Mouse (Mus musculus) macrophage (primary cell): ENCODE results near the gene Nacc1. TPM values are rescaled to one million over a fixed set of nuclear protein-coding genes. Genes with fewer than 3 reads are reported as not detected.
A peak's percentile ranks its signal among the peaks of the same experiment; 100 is the strongest.

Source experiments
- H3K27ac ChIP-seq: fragments of 350-480 bp; formaldehyde crosslinking; 2 replicates; pipeline ENCODE4 v1.9.0; 2021
- H3K36me3 ChIP-seq: fragments of 350-480 bp; formaldehyde crosslinking; 2 replicates; pipeline ENCODE4 v1.9.0; 2021; ENCODE audit errors: inconsistent target
- H3K4me3 ChIP-seq: fragments of 350-480 bp; formaldehyde crosslinking; 2 replicates; pipeline ENCODE4 v1.9.0; 2021; ENCODE audit errors: inconsistent target
- H3K79me2 ChIP-seq: fragments of 350-480 bp; formaldehyde crosslinking; 2 replicates; pipeline ENCODE4 v1.9.0; 2021; ENCODE audit errors: inconsistent target
- WGBS: methylation state at CpG from one replicate; pipeline ENCODE4 v1.1.7; 2026; ENCODE audit warnings: inconsistent platforms; ENCODE audit not compliant: missing documents; 5-methylcytosine and 5-hydroxymethylcytosine counted together
- polyA plus RNA-seq: library from polyadenylated mRNA; stranded (reverse); fragments of 250-400 nt; gene quantifications from 3 replicates; pipeline ENCODE4 v1.2.4, GENCODE M21; 2018; ENCODE audit warnings: inconsistent platforms

The Nacc1 gene
- polyA plus RNA-seq, 1 experiment from 2014 or later, result 49.6 TPM

GRCm38 (mm10) chr8:84723571-84723900 is 35.9 kb upstream of the Nacc1 start:
- Histone ChIP-seq H3K27ac (peak overlapping the region; percentile 25), H3K79me2 (no peaks in the 10 kb centered on the region), H3K4me3 (no peak overlapping the region), H3K36me3 (no peaks in the 10 kb centered on the region)
- 27% methylated on average over 7 of the region's 7 CpGs for WGBS

DNA sequence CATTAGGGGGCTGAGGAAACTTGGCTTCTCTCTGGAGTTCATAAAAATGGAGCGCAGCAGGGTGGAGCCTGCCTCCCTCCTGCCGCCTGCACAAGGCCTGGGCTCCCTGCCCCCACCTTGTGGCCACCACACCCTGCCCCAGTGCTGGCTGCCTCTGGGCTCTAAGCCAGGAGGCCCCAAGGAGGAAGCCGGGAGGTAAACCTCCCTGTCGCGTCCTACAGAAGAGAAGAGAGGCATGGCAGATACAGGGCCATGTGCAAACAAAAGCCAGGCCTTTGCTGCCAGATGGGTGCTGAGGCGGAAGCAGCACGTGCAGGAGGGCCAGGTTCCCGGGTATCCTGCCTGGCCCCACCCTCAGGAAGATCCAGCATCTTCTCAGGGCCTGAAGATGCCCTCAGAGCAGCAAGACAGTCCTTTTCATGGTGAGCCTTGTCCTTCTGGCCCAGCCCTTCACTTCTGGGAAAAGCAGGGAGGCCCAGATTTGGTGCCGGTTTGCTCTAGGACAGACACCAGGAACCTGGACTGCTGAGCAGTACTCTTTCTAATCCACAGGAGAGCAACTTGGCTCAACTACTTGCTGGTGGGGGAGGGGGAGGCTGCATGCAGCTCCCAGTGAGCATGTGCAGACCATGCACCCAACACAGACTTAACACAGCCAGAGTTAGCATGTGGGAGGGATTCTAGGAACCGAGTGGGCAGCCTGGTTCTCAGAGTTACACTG is 35.3 kb upstream of the Nacc1 start, which contains the start of gene G430095P16Rik:
Gene G430095P16Rik (plus strand): TSS at position 158 of the 721 bp plus-strand sequence.
- Histone ChIP-seq H3K79me2 (no peaks in the 10 kb centered on the region), H3K36me3 (no peaks in the 10 kb centered on the region), H3K27ac (peak within 1 kb of the TSS; percentile 25), H3K4me3 (no peak within 1 kb of the TSS; the same call in 1 of the 2 replicates)
- 23% methylated on average over 9 of the region's 10 CpGs for WGBS

DNA sequence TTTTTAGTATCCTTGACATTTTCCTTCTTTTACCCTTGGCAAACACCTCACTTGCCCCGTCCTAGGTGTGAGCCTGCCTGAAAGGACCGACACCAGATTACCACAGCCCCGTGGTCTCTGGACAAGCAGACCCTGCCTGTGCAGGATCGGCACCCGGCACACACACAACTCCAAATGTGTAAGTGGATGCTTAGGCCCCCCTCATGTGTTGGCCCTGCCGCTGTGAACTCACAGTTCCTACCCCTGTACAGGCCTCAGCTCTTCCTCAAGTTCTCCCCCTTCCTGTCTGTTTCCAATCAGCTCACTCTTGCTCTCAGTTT is 34.8 kb upstream of the Nacc1 start:
- Histone ChIP-seq H3K4me3 (no peak overlapping the region), H3K79me2 (no peaks in the 10 kb centered on the region), H3K36me3 (no peaks in the 10 kb centered on the region), H3K27ac (0 out of 2 replicates have a peak overlapping the region, but pooled peaks have one; percentile 8)
- WGBS, result 44% methylated on average over 6 of the region's 6 CpGs

- Histone ChIP-seq H3K27ac (no peak overlapping the region), H3K79me2 (no peaks in the 10 kb centered on the region), H3K4me3 (no peak overlapping the region), H3K36me3 (no peaks in the 10 kb centered on the region)
- 95% methylated on average over 5 of the region's 5 CpGs for WGBS
These were observed 31.5 kb upstream of the Nacc1 start for GRCm38 (mm10) chr8:84718959-84719690.

GRCm38 (mm10) chr8:84718476-84718875 is 30.8 kb upstream of the Nacc1 start:
- Histone ChIP-seq H3K4me3 (no peak overlapping the region), H3K36me3 (no peaks in the 10 kb centered on the region), H3K27ac (no peak overlapping the region), H3K79me2 (no peaks in the 10 kb centered on the region)
- WGBS, result 94% methylated on average over 5 of the region's 5 CpGs

DNA sequence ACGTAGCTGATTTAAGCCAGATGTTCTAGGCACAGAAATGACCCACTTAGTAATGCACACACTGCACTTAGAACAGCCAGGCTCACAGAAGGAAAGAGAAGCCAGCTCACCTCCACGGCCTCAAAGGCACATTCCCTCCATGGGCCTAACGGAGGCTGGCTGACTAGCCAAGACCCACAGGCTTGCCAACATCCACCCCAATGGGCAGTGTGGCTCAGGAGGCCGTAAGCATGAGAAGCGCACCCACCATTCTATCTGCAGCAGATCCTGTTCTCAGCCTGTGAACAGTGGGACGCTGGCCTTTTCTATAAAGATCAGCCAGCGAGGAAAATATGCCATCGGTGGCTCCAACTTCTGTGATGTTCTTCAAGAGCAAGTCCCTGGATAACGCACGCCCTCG is 29.1 kb upstream of the Nacc1 start:
- H3K79me2 ChIP-seq, result no peaks in the 10 kb centered on the region
- 93% methylated on average over 11 of the region's 11 CpGs for WGBS
- no peaks in the 10 kb centered on the region for H3K36me3 ChIP-seq
- no peak overlapping the region for H3K27ac ChIP-seq
- no peak overlapping the region for H3K4me3 ChIP-seq

GRCm38 (mm10) chr8:84715893-84716468 is 28.3 kb upstream of the Nacc1 start:
- 95% methylated on average over 20 of the region's 27 CpGs for WGBS
- Histone ChIP-seq H3K79me2 (no peaks in the 10 kb centered on the region), H3K36me3 (no peaks in the 10 kb centered on the region), H3K4me3 (no peak overlapping the region), H3K27ac (no peak overlapping the region)

DNA sequence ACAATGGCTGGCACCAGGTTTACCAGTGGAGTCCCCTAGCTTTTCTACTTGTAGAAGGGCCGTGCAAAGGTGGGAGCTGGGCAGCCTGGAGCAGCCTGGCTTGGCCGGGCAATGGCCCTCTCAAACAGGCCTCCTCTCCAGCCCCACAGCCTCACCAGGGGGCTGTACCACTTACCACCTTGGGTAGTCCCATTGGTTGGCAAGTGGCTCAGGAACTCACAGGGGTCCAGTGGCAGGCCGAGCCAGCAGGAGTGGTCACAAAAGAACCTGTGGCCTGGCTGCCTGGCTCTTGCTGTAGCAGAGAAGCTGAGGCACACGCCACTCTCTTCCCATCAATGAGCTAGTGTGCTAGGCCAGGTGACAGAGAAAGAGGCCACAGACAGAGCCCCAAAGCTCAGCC is 26.5 kb upstream of the Nacc1 start:
- 90% methylated on average over 4 of the region's 4 CpGs for WGBS
- H3K4me3 ChIP-seq, result no peak overlapping the region
- H3K79me2 ChIP-seq, result no peaks in the 10 kb centered on the region
- no peak overlapping the region for H3K27ac ChIP-seq
- no peaks in the 10 kb centered on the region for H3K36me3 ChIP-seq

DNA sequence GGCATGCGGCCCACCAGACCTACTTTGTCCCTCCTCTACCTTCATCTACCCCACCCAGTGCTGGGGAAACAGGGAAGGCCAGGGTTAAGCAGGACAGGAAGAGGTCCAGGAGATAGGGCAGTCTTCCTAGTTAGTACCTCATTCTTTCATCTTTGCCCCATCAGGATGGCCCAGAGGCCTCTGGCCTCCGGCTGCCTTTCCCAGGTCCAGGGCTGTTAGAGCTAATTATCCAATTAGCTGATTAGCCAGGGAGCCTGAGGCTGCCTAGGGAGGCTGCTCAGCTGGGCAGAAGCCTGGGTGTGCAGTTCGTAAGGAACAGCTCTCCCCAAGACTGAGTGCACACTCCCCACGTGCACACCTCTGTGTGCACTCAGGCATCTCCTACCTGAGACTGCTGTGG is 25.7 kb upstream of the Nacc1 start:
- H3K79me2 ChIP-seq, result no peaks in the 10 kb centered on the region
- no peak overlapping the region for H3K4me3 ChIP-seq
- no peak overlapping the region for H3K27ac ChIP-seq
- H3K36me3 ChIP-seq, result no peaks in the 10 kb centered on the region
- whole genome bisulfite sequencing, result 96% methylated on average over 4 of the region's 4 CpGs

DNA sequence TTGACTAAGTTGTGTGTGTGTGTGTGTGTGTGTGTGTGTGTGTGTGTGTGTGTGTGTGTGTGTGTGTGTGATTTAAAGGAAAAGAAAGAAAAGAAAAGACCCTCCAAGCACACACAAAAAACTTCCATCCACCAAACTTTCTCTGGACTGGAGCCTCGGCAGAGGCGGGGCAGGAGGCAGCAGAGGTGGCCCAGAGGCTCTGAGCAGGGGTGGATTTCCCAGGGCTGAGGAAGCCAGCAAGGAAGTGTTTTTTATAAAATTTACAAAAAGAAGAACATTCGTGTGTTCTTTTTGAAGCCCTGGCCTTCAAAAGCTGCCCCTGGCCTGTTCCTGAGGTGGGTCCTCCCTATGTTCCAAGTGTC is 25.1 kb upstream of the Nacc1 start:
- WGBS, result 63% methylated on average over 3 of the region's 3 CpGs
- H3K36me3 ChIP-seq, result no peaks in the 10 kb centered on the region
- H3K4me3 ChIP-seq, result no peak overlapping the region
- H3K79me2 ChIP-seq, result no peaks in the 10 kb centered on the region
- no peak overlapping the region for H3K27ac ChIP-seq

GRCm38 (mm10) chr8:84711933-84712758 is 24.5 kb upstream of the Nacc1 start:
- H3K27ac ChIP-seq, result no peak overlapping the region
- H3K36me3 ChIP-seq, result no peaks in the 10 kb centered on the region
- no peaks in the 10 kb centered on the region for H3K79me2 ChIP-seq
- WGBS, result 70% methylated on average over 10 of the region's 11 CpGs
- H3K4me3 ChIP-seq, result no peak overlapping the region

DNA sequence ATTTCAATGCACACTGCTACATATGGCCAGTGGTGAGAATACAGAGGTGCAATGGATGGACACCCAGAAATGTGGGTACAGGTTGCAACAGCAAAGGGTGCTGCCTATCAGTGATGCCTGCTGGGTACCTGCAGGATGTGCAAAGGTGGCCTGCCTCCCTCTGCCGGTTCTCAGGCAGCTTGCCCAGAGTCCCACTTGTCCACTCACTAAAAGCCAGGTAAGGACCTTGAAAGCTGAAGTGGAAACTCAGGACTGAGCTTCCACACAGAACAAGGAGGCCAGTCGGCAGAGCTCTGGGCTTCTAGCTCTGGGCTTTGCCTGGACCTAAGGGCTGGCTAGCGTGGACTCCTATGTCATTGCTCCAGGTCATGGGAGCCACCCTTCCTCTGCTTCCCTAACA is 23.6 kb upstream of the Nacc1 start:
- Histone ChIP-seq H3K36me3 (no peaks in the 10 kb centered on the region), H3K4me3 (no peak overlapping the region), H3K79me2 (no peaks in the 10 kb centered on the region; the same call in 1 of the 2 replicates), H3K27ac (no peak overlapping the region)
- WGBS, result 100% methylated on average over 3 of the region's 3 CpGs

DNA sequence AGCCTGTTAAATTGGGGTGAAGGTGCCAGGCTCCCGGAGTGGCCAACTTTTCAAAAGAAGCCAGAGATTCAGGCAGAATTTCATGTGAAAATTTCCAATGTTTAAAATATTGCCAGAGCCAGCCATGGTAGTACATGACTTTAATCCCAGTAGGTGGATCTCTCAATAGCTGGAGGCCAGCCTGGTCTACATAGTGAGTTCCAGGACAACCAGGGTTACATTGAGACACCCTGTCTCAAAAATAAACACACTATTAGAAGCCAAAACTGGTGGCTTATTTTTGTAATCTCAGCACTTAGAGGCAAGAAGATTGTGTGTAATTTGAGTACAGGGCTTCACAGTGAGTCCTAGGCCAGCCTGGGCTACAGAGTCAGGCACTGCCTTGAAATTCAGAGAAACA is 22.3 kb upstream of the Nacc1 start:
- Histone ChIP-seq H3K27ac (no peak overlapping the region), H3K79me2 (no peaks in the 10 kb centered on the region; the same call in 1 of the 2 replicates), H3K36me3 (no peaks in the 10 kb centered on the region), H3K4me3 (no peak overlapping the region)
- 100% methylated on average over 1 of the region's 1 CpGs for WGBS

GRCm38 (mm10) chr8:84708774-84709475 is 21.3 kb upstream of the Nacc1 start:
- Histone ChIP-seq H3K4me3 (no peak overlapping the region), H3K27ac (no peak overlapping the region)

More at GRCm38 (mm10) chr8:84708774-84709475, 21.3 kb upstream of the Nacc1 start:
- peaks cover 6% of the 10 kb centered on the region; the same call in 1 of the 2 replicates for H3K79me2 ChIP-seq
- H3K36me3 ChIP-seq, result no peaks in the 10 kb centered on the region
- WGBS, result 31% methylated on average over 12 of the region's 12 CpGs
